17 mouse cellular contexts compared by ENCODE assay signal in the genomic region with DNA sequence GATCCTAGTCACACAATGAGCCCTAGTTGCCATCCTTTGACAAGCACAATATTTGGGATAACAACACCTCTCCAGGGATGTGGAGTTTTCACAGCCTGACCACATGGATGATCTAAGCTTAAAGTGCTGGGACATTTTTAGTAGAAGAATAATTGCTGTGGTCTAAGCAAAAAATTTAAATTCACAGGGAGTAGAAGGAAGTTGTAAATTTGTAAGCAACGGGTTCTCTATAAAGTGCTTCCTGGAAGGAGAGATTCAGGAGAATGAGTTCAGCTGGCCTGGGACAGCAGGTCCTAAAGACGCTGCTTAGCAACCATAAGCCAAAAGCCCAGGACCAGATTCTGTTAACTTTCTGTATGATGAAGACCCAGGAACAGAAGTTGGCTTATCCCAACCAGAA. TPM values are rescaled to one million over a fixed set of nuclear protein-coding genes. Genes with fewer than 3 reads are reported as not detected.
"Had no signal": no experiment of that assay in that cellular context is flagged by ENCODE, and none has a peak within 500 bp of the region (broad histone marks: within the 10 kb centered on the region; RNA-seq: fewer than 3 reads in every experiment).

No protein-coding gene starts in this region.

- H3K27ac ChIP-seq: lung, embryonic 15.5 days; macrophage; midbrain, embryonic 13.5 days; midbrain, embryonic 15.5 days; neural tube, embryonic 12.5 days; stomach, embryonic 15.5 days; stomach, postnatal 0 days had no signal

- H3K4me2 ChIP-seq: lung, embryonic 15.5 days; midbrain, embryonic 11.5 days; midbrain, embryonic 13.5 days; midbrain, embryonic 15.5 days; neural tube, embryonic 12.5 days; stomach, embryonic 15.5 days had no signal

- H3K9ac ChIP-seq: lung, embryonic 15.5 days; midbrain, embryonic 13.5 days; midbrain, embryonic 15.5 days; neural tube, embryonic 12.5 days; stomach, embryonic 15.5 days had no signal

- H3K36me3 ChIP-seq: midbrain, embryonic 13.5 days; midbrain, embryonic 15.5 days; neural tube, embryonic 12.5 days had no signal

- H3K4me3 ChIP-seq: lung, embryonic 15.5 days; megakaryocyte, embryonic 14.5 days; midbrain, embryonic 13.5 days; midbrain, embryonic 15.5 days; neural tube, embryonic 12.5 days; stomach, embryonic 15.5 days had no signal

- H3K4me1 ChIP-seq: lung, embryonic 15.5 days; megakaryocyte, embryonic 14.5 days; midbrain, embryonic 13.5 days; midbrain, embryonic 15.5 days; neural tube, embryonic 12.5 days; stomach, embryonic 15.5 days had no signal

- ATAC-seq: lung, postnatal 0 days; midbrain, embryonic 13.5 days; midbrain, embryonic 15.5 days had no signal

- H3K9me3 ChIP-seq: lung, embryonic 15.5 days; megakaryocyte, embryonic 14.5 days; midbrain, embryonic 13.5 days; midbrain, embryonic 15.5 days; neural tube, embryonic 12.5 days; stomach, embryonic 15.5 days had no signal

- DNase-seq: lung, adult 2 months; lung, postnatal 14 days; lung, postnatal 36 days; right cerebral cortex, postnatal 14 days; thymus, adult 2 months; thymus, postnatal 25 days; thymus, postnatal 4 days had no signal

- H3K27me3 ChIP-seq: lung, embryonic 15.5 days; midbrain, embryonic 13.5 days; midbrain, embryonic 15.5 days; neural tube, embryonic 12.5 days; stomach, embryonic 15.5 days had no signal

RNA-seq across cellular contexts. Expression of a gene that starts 23.1 kb away (rescaled TPM):
- polyA plus RNA-seq: macrophage had no signal
